Mouse (Mus musculus): ENCODE results near the gene Nt5e. TPM values are rescaled to one million over a fixed set of nuclear protein-coding genes. Genes with fewer than 3 reads are reported as not detected.

The Nt5e gene
- polyA plus RNA-seq, 1 experiment: 1.3 TPM

- H3K36me3 ChIP-seq (ENCODE audit: control insufficient read depth, insufficient read depth): no peaks in the 10 kb centered on the region
- TF ChIP-seq MAX (IDR thresholded peaks at IDR 0.05; ENCODE audit: low read depth): no peak
- no peak for TF ChIP-seq REST (IDR thresholded peaks at IDR 0.05; ENCODE audit: insufficient read depth, insufficient read length)
- no peak for TF ChIP-seq MYOG (IDR thresholded peaks at IDR 0.05; ENCODE audit: control insufficient read depth in 1 of 3, insufficient read depth in 1 of 3, insufficient read length in 2 of 3, low read depth in 2 of 3)
- TF ChIP-seq TCF3 (IDR thresholded peaks at IDR 0.05; ENCODE audit: insufficient read length, low read depth): no peak
- TF ChIP-seq E2F4 (IDR thresholded peaks at IDR 0.05; ENCODE audit: insufficient read depth): no peak
- no peak for TF ChIP-seq USF1 (IDR thresholded peaks at IDR 0.05; ENCODE audit: low read depth)
- TF ChIP-seq SRF (IDR thresholded peaks at IDR 0.05; ENCODE audit: control insufficient read depth, insufficient read length, low read depth): no peak
- TF ChIP-seq POLR2AphosphoS2 (IDR thresholded peaks at IDR 0.05; ENCODE audit: insufficient read length, low read depth): no peak
- TF ChIP-seq MYOD1 (IDR thresholded peaks at IDR 0.05; ENCODE audit: control insufficient read depth in 1 of 3, insufficient read length in 2 of 3, low read depth in 2 of 3): no peak
- TF ChIP-seq CEBPB (IDR thresholded peaks at IDR 0.05; ENCODE audit: insufficient read depth, poor library complexity, severe bottlenecking): no peak
- TF ChIP-seq POLR2A (IDR thresholded peaks at IDR 0.05; ENCODE audit: insufficient read length, low read depth): no peak
- no peak for TF ChIP-seq TCF12 (IDR thresholded peaks at IDR 0.05; ENCODE audit: insufficient read depth, poor library complexity, severe bottlenecking)
- H3K4me2 ChIP-seq (ENCODE audit: low read depth): no peak overlapping the region
- H3K27me3 ChIP-seq (ENCODE audit: control insufficient read depth, insufficient read depth, insufficient read length): no peaks in the 10 kb centered on the region
- no peak overlapping the region for H3ac ChIP-seq (ENCODE audit: control insufficient read depth, insufficient read length)
- H3K79me2 ChIP-seq (ENCODE audit: control insufficient read depth, insufficient read depth): no peaks in the 10 kb centered on the region
- H3K4me3 ChIP-seq: no peak overlapping the region
Measured at GRCm38 (mm10) chr9:88348623-88349022, 21.6 kb downstream of the Nt5e start.

- Histone ChIP-seq H3K4me2 (ENCODE audit: low read depth) (no peak overlapping the region), H3K27me3 (ENCODE audit: control insufficient read depth, insufficient read depth, insufficient read length) (no peaks in the 10 kb centered on the region)
- no peak for TF ChIP-seq SRF (IDR thresholded peaks at IDR 0.05; ENCODE audit: control insufficient read depth, insufficient read length, low read depth)
- no peak for TF ChIP-seq TCF3 (IDR thresholded peaks at IDR 0.05; ENCODE audit: insufficient read length, low read depth)
- no peak for TF ChIP-seq E2F4 (IDR thresholded peaks at IDR 0.05; ENCODE audit: insufficient read depth)
- no peak for TF ChIP-seq CEBPB (IDR thresholded peaks at IDR 0.05; ENCODE audit: insufficient read depth, poor library complexity, severe bottlenecking)
Measured at GRCm38 (mm10) chr9:88350317-88350716, 23.3 kb downstream of the Nt5e start.

GRCm38 (mm10) chr9:88351163-88351562 is 24.2 kb downstream of the Nt5e start:
- TF ChIP-seq POLR2A (IDR thresholded peaks at IDR 0.05; ENCODE audit: insufficient read length, low read depth): no peak
- TF ChIP-seq USF1 (IDR thresholded peaks at IDR 0.05; ENCODE audit: low read depth): no peak
- TF ChIP-seq MYOG (IDR thresholded peaks at IDR 0.05; ENCODE audit: control insufficient read depth in 1 of 3, insufficient read depth in 1 of 3, insufficient read length in 2 of 3, low read depth in 2 of 3): no peak
- no peak for TF ChIP-seq POLR2AphosphoS2 (IDR thresholded peaks at IDR 0.05; ENCODE audit: insufficient read length, low read depth)
- TF ChIP-seq SRF (IDR thresholded peaks at IDR 0.05; ENCODE audit: control insufficient read depth, insufficient read length, low read depth): no peak
- TF ChIP-seq TCF3 (IDR thresholded peaks at IDR 0.05; ENCODE audit: insufficient read length, low read depth): no peak
- TF ChIP-seq MYOD1 (IDR thresholded peaks at IDR 0.05; ENCODE audit: control insufficient read depth in 1 of 3, insufficient read length in 2 of 3, low read depth in 2 of 3): no peak
- no peak for TF ChIP-seq REST (IDR thresholded peaks at IDR 0.05; ENCODE audit: insufficient read depth, insufficient read length)
- TF ChIP-seq E2F4 (IDR thresholded peaks at IDR 0.05; ENCODE audit: insufficient read depth): no peak
- Histone ChIP-seq H3K79me2 (ENCODE audit: control insufficient read depth, insufficient read depth) (no peaks in the 10 kb centered on the region), H3K4me2 (ENCODE audit: low read depth) (no peak overlapping the region), H3K36me3 (ENCODE audit: control insufficient read depth, insufficient read depth) (no peaks in the 10 kb centered on the region), H3K27me3 (ENCODE audit: control insufficient read depth, insufficient read depth, insufficient read length) (no peaks in the 10 kb centered on the region), H3K4me3 (no peak overlapping the region), H3ac (ENCODE audit: control insufficient read depth, insufficient read length) (no peak overlapping the region)

More at GRCm38 (mm10) chr9:88350317-88350716, 23.3 kb downstream of the Nt5e start:
- no peak overlapping the region for H3ac ChIP-seq (ENCODE audit: control insufficient read depth, insufficient read length)
- H3K36me3 ChIP-seq (ENCODE audit: control insufficient read depth, insufficient read depth): no peaks in the 10 kb centered on the region
- H3K4me3 ChIP-seq: no peak overlapping the region
- no peaks in the 10 kb centered on the region for H3K79me2 ChIP-seq (ENCODE audit: control insufficient read depth, insufficient read depth)

- Histone ChIP-seq H3K27me3 (ENCODE audit: control insufficient read depth, insufficient read depth, insufficient read length) (no peaks in the 10 kb centered on the region), H3K4me3 (no peak overlapping the region), H3K36me3 (ENCODE audit: control insufficient read depth, insufficient read depth) (no peaks in the 10 kb centered on the region), H3ac (ENCODE audit: control insufficient read depth, insufficient read length) (no peak overlapping the region), H3K4me2 (ENCODE audit: low read depth) (no peak overlapping the region), H3K79me2 (ENCODE audit: control insufficient read depth, insufficient read depth) (no peaks in the 10 kb centered on the region)
- TF ChIP-seq MYOG (IDR thresholded peaks at IDR 0.05; ENCODE audit: control insufficient read depth in 1 of 3, insufficient read depth in 1 of 3, insufficient read length in 2 of 3, low read depth in 2 of 3) (no peak), TCF3 (IDR thresholded peaks at IDR 0.05; ENCODE audit: insufficient read length, low read depth) (no peak), USF1 (IDR thresholded peaks at IDR 0.05; ENCODE audit: low read depth) (no peak), CEBPB (IDR thresholded peaks at IDR 0.05; ENCODE audit: insufficient read depth, poor library complexity, severe bottlenecking) (no peak), REST (IDR thresholded peaks at IDR 0.05; ENCODE audit: insufficient read depth, insufficient read length) (no peak), MAX (IDR thresholded peaks at IDR 0.05; ENCODE audit: low read depth) (no peak), MYOD1 (IDR thresholded peaks at IDR 0.05; ENCODE audit: control insufficient read depth in 1 of 3, insufficient read length in 2 of 3, low read depth in 2 of 3) (no peak), POLR2A (IDR thresholded peaks at IDR 0.05; ENCODE audit: insufficient read length, low read depth) (no peak), POLR2AphosphoS2 (IDR thresholded peaks at IDR 0.05; ENCODE audit: insufficient read length, low read depth) (no peak), TCF12 (IDR thresholded peaks at IDR 0.05; ENCODE audit: insufficient read depth, poor library complexity, severe bottlenecking) (no peak), SRF (IDR thresholded peaks at IDR 0.05; ENCODE audit: control insufficient read depth, insufficient read length, low read depth) (no peak), E2F4 (IDR thresholded peaks at IDR 0.05; ENCODE audit: insufficient read depth) (no peak)
Measured at GRCm38 (mm10) chr9:88352741-88353140, 25.7 kb downstream of the Nt5e start.

GRCm38 (mm10) chr9:88353459-88353858 is 26.5 kb downstream of the Nt5e start:
- TF ChIP-seq MYOD1 (IDR thresholded peaks at IDR 0.05; ENCODE audit: control insufficient read depth in 1 of 3, insufficient read length in 2 of 3, low read depth in 2 of 3): peak in 2 of 3 experiments; percentile 20 to 56
- TF ChIP-seq MYOG (IDR thresholded peaks at IDR 0.05; ENCODE audit: control insufficient read depth in 1 of 3, insufficient read depth in 1 of 3, insufficient read length in 2 of 3, low read depth in 2 of 3): peak in 1 of 3 experiments; percentile 57
- TF ChIP-seq TCF12 (IDR thresholded peaks at IDR 0.05; ENCODE audit: insufficient read depth, poor library complexity, severe bottlenecking): no peak
- Histone ChIP-seq H3K27me3 (ENCODE audit: control insufficient read depth, insufficient read depth, insufficient read length) (no peaks in the 10 kb centered on the region), H3ac (ENCODE audit: control insufficient read depth, insufficient read length) (no peak overlapping the region)

More at GRCm38 (mm10) chr9:88353459-88353858, 26.5 kb downstream of the Nt5e start:
- H3K79me2 ChIP-seq (ENCODE audit: control insufficient read depth, insufficient read depth): no peaks in the 10 kb centered on the region
- no peak overlapping the region for H3K4me3 ChIP-seq
- H3K36me3 ChIP-seq (ENCODE audit: control insufficient read depth, insufficient read depth): no peaks in the 10 kb centered on the region
- H3K4me2 ChIP-seq (ENCODE audit: low read depth): no peak overlapping the region
